Mouse (Mus musculus) inflammation-experienced regulatory T-cells, adult 6 months (primary cell): ENCODE measurements around the gene Gtf2i. TPM values are rescaled to one million over a fixed set of nuclear protein-coding genes. Genes with fewer than 3 reads are reported as not detected.

ENCODE experiments used
- ATAC-seq: one replicate; pipeline ENCODE4 v1.8.0; 2017
- polyA plus RNA-seq, 3 experiments: library from polyadenylated mRNA; unstranded; fragments of 100-300 nt; shearing (Covaris generic); gene quantifications; one replicate each; pipeline ENCODE4 v1.2.1; 2017

The Gtf2i gene
- polyA plus RNA-seq, 3 experiments from 2014 or later, result 91.5 to 97.5 (median 94.5) TPM

- ATAC-seq, result no peak
These were observed 7.8 kb upstream of the Gtf2i start for GRCm38 (mm10) chr5:134322355-134322754.

- no peak for ATAC-seq
These were observed 7.1 kb upstream of the Gtf2i start for GRCm38 (mm10) chr5:134321699-134322098.

- no peak for ATAC-seq
These were observed 4.3 kb upstream of the Gtf2i start for GRCm38 (mm10) chr5:134318903-134319302.

- no peak for ATAC-seq
These were observed 2.2 kb upstream of the Gtf2i start for GRCm38 (mm10) chr5:134316721-134317120.

GRCm38 (mm10) chr5:134315623-134316350, 1.2 kb upstream of the Gtf2i start:
- ATAC-seq, result no peak

- ATAC-seq, result peak; percentile 11
These were observed 389 bp downstream of the Gtf2i start for GRCm38 (mm10) chr5:134314068-134314674.

- ATAC-seq, result peak; percentile 52
These were observed 1.0 kb downstream of the Gtf2i start for GRCm38 (mm10) chr5:134313451-134314067.

- no peak for ATAC-seq
These were observed 1.7 kb downstream of the Gtf2i start for GRCm38 (mm10) chr5:134312691-134313450.

GRCm38 (mm10) chr5:134311894-134312411, 2.6 kb downstream of the Gtf2i start:
- no peak for ATAC-seq

- ATAC-seq, result no peak
These were observed 4.4 kb downstream of the Gtf2i start for GRCm38 (mm10) chr5:134310201-134310600.

GRCm38 (mm10) chr5:134309345-134309744, 5.2 kb downstream of the Gtf2i start:
- ATAC-seq, result no peak

GRCm38 (mm10) chr5:134304639-134305038, 9.9 kb downstream of the Gtf2i start:
- no peak for ATAC-seq

- ATAC-seq, result no peak
These were observed 19.1 kb downstream of the Gtf2i start for GRCm38 (mm10) chr5:134295277-134296050.

GRCm38 (mm10) chr5:134294606-134295005, 20.0 kb downstream of the Gtf2i start:
- no peak for ATAC-seq

GRCm38 (mm10) chr5:134291096-134291495, 23.5 kb downstream of the Gtf2i start:
- no peak for ATAC-seq

GRCm38 (mm10) chr5:134289935-134290560, 24.5 kb downstream of the Gtf2i start:
- no peak for ATAC-seq

GRCm38 (mm10) chr5:134288071-134288470, 26.5 kb downstream of the Gtf2i start:
- no peak for ATAC-seq

GRCm38 (mm10) chr5:134284921-134285320, 29.6 kb downstream of the Gtf2i start:
- no peak for ATAC-seq

- peak; percentile 88 for ATAC-seq
These were observed 32.0 kb downstream of the Gtf2i start for GRCm38 (mm10) chr5:134282603-134283002.

- ATAC-seq, result no peak
These were observed 32.5 kb downstream of the Gtf2i start for GRCm38 (mm10) chr5:134282076-134282475.

- no peak for ATAC-seq
These were observed 35.2 kb downstream of the Gtf2i start for GRCm38 (mm10) chr5:134279371-134279770.

- no peak for ATAC-seq
These were observed 37.5 kb downstream of the Gtf2i start for GRCm38 (mm10) chr5:134277109-134277508.
